Mouse (Mus musculus) embryonic facial prominence, embryonic 14.5 days (tissue): ENCODE measurements around the gene Fthl17b. TPM values are rescaled to one million over a fixed set of nuclear protein-coding genes. Genes with fewer than 3 reads are reported as not detected.

ENCODE experiments used
- ATAC-seq: fragments of 200-750 bp; cut with Nextera tagmentation; 2 replicates; pipeline ENCODE4 v1.8.0; 2017; ENCODE audit warnings: low read depth, moderate number of reproducible peaks, moderate TSS enrichment
- DNase-seq: peaks from one replicate; pipeline ENCODE4 v3.0.0-alpha.2; 2015; ENCODE audit warnings: low spot score
- H3K27ac ChIP-seq: fragments of 300-500 bp; sonication (generic); replicated peaks from 2 replicates; pipeline ENCODE4 v1.5.1; 2014; ENCODE audit warnings: low read depth, mild to moderate bottlenecking, low read length, moderate library complexity
- H3K27me3 ChIP-seq: fragments of 300-500 bp; sonication (generic); replicated peaks from 2 replicates; pipeline ENCODE4 v1.6.1; 2014; ENCODE audit warnings: low read length; ENCODE audit not compliant: control insufficient read depth, insufficient read depth
- H3K36me3 ChIP-seq: fragments of 300-500 bp; sonication (generic); 2 replicates; pipeline ENCODE4 v1.6.1; 2014; ENCODE audit warnings: low read length, mixed read lengths; ENCODE audit not compliant: control insufficient read depth, insufficient read depth
- H3K4me1 ChIP-seq: fragments of 300-500 bp; sonication (generic); 2 replicates; pipeline ENCODE4 v1.6.1; 2014; ENCODE audit warnings: antibody characterized with exemption, low read length; ENCODE audit not compliant: control insufficient read depth, insufficient read depth
- H3K4me2 ChIP-seq: fragments of 300-500 bp; sonication (generic); 2 replicates; pipeline ENCODE4 v1.6.1; 2014; ENCODE audit warnings: low read depth, mild to moderate bottlenecking, low read length, moderate library complexity, mixed read lengths
- H3K4me3 ChIP-seq: fragments of 300-500 bp; sonication (generic); 2 replicates; pipeline ENCODE4 v1.5.1; 2014; ENCODE audit warnings: low read depth, mild to moderate bottlenecking, low read length
- H3K9ac ChIP-seq: fragments of 300-500 bp; sonication (generic); 2 replicates; pipeline ENCODE4 v1.6.1; 2014; ENCODE audit warnings: low read depth, mild to moderate bottlenecking, low read length, moderate library complexity, mixed read lengths
- H3K9me3 ChIP-seq: fragments of 300-500 bp; sonication (generic); 2 replicates; pipeline ENCODE4 v1.6.1; 2016; ENCODE audit warnings: low read length; ENCODE audit not compliant: control insufficient read depth
- WGBS: fragments of 180-500 bp; shearing (Covaris S2); extraction: QIAGEN DNeasy Blood & Tissue Kit; methylation state at CpG from one replicate; pipeline ENCODE4 v1.1.7; 2014; 5-methylcytosine and 5-hydroxymethylcytosine counted together
- polyA plus RNA-seq: library from polyadenylated mRNA; unstranded; fragments of >200 nt; fragmentation: Nextera tagmentation; extraction: Ambion mirVana; gene quantifications from 2 replicates; pipeline ENCODE4 v1.2.1, GENCODE M21; 2014

Fthl17b gene
- polyA plus RNA-seq, 1 experiment from 2014 or later = not detected

DNA sequence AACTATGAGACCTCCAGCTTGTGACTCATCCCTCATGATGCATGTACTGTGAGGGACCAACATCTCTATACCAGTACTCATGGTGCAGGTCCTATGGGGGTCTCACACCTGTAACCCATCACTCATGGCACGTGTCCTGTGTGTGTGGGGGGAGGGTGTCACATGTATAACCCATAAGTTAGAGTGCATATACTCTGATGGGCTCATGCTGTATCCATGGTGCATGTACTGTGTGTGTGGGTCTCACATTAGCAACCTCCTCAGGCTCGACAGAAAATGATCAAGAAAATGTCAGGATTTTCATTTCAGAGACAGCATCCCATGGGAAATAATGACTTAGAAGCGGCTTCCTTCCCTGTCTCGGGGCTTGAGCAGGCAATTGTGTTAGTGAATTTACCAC, 41.7 kb downstream of the Fthl17b start:
- ATAC-seq = no peak

More for the DNA sequence above, 41.7 kb downstream of the Fthl17b start:
- Histone ChIP-seq H3K9me3 (no peaks in the 10 kb centered on the region), H3K4me2 (no peak overlapping the region), H3K4me1 (no peaks in the 10 kb centered on the region), H3K27me3 (no peaks in the 10 kb centered on the region), H3K27ac (no peak overlapping the region), H3K4me3 (no peak overlapping the region), H3K9ac (no peak overlapping the region), H3K36me3 (no peaks in the 10 kb centered on the region)
- WGBS = 71% methylated on average over 4 of the region's 4 CpGs
- no peak for DNase-seq

Other genes with a start within 250 kb of the Fthl17b start
- gene Ssx9, start 214.5 kb downstream of the Fthl17b start, polyA plus RNA-seq = not detected in 2 replicates
- not detected in 2 replicates for gene Ssxb5, start 159.3 kb downstream of the Fthl17b start, polyA plus RNA-seq
- not detected in 2 replicates for gene Gm6592, start 119.0 kb downstream of the Fthl17b start, polyA plus RNA-seq
- gene Gm5751, start 88.7 kb downstream of the Fthl17b start, polyA plus RNA-seq = not detected in 2 replicates
- gene B630019K06Rik, start 70.6 kb downstream of the Fthl17b start, polyA plus RNA-seq = 4.0 and 4.8 TPM in 2 replicates
- gene Fthl17c, start 13.6 kb upstream of the Fthl17b start, polyA plus RNA-seq = not detected in 2 replicates
- not detected in 2 replicates for gene Fthl17d, start 23.8 kb upstream of the Fthl17b start, polyA plus RNA-seq
- gene Fthl17e, start 70.5 kb upstream of the Fthl17b start, polyA plus RNA-seq = not detected in 2 replicates
- not detected in 2 replicates for gene Fthl17f, start 100.0 kb upstream of the Fthl17b start, polyA plus RNA-seq
- not detected in 2 replicates for gene 4930402K13Rik, start 141.6 kb upstream of the Fthl17b start, polyA plus RNA-seq
- 0.67 and 0.76 TPM in 2 replicates for gene Lancl3, start 236.9 kb upstream of the Fthl17b start, polyA plus RNA-seq